Comparison of ENCODE assay signal across 11 mouse cellular contexts in the genomic region with DNA sequence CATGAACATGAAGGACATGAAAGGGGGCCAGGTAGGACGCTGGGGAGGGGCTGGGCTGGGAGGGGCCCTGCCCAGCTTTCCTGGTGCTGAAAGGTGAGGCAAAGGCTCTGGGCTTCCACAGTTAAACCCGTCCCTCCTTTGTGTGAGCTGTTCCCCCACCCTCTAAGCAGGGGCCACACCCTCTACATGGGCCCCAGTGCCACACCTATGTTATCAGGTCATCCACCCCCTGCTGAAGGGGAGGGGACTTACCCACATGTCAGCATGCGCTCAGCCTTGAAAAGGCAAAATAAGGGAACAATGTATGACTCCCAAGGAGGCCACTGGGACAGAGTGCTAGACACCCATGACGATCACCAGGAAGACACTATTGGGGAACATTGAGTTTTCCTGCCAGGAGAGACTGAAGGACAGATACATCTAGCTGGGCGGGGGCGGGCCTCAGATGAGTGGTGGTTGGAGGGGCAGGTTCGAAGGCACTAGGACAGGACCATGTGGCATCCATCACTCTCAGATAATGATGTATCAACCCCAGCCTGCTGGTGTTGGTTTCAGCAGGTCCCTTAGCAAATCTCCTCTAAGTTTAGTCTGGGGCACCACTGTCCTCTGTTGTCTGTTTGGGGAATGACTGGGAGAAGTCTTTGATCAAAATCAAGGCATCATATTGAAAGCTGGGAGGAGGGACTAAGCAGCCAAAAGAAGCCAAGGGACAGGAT.
DNase-seq lines count a peak whose midpoint lies in the region; ATAC-seq and TF ChIP-seq lines count a peak whose summit lies in the region.
"Had no signal": no experiment of that assay in that cellular context is flagged by ENCODE, and none has a peak within 500 bp of the region (broad histone marks: within the 10 kb centered on the region; RNA-seq: fewer than 3 reads in every experiment).

No protein-coding gene starts in this region.

- no peaks in the 10 kb centered on the region for H3K36me3 ChIP-seq in kidney, postnatal 0 days (ENCODE audit: insufficient read depth, low read length)
- H3K36me3 ChIP-seq in intestine, embryonic 16.5 days (ENCODE audit: control insufficient read depth, insufficient read depth, low read length) = no peaks in the 10 kb centered on the region
- H3K36me3 ChIP-seq: neural tube, embryonic 13.5 days had no signal

- no peak overlapping the region for H3K4me2 ChIP-seq in kidney, postnatal 0 days (ENCODE audit: low read length)
- H3K4me2 ChIP-seq in intestine, embryonic 16.5 days (ENCODE audit: low read depth, low read length) = no peak overlapping the region
- H3K4me2 ChIP-seq: neural tube, embryonic 13.5 days had no signal

- H3K27ac ChIP-seq in kidney, postnatal 0 days = no peak overlapping the region
- H3K27ac ChIP-seq in intestine, embryonic 16.5 days (ENCODE audit: low read length) = no peak overlapping the region
- H3K27ac ChIP-seq: neural tube, embryonic 13.5 days had no signal

- peak; percentile 43; the same call in 1 of the 2 replicates for TF ChIP-seq CTCF in kidney, postnatal 0 days (IDR thresholded peaks at IDR 0.05; ENCODE audit: low read depth)

- DNase-seq in kidney, postnatal 0 days (ENCODE audit: low spot score) = no peak
- DNase-seq in kidney, adult 18-20 months = no peak
- peak; percentile 21 for DNase-seq in R1 (ENCODE audit: low read depth, low spot score)
- DNase-seq in adrenal gland, adult 2 months = no peak
- DNase-seq in cerebellum, postnatal 4 days (ENCODE audit: low spot score in 2 of 2) = no peak
- no peak for DNase-seq in layer of hippocampus, postnatal 36 days
- DNase-seq: thymus, adult 18-20 months had no signal

- H3K9ac ChIP-seq in kidney, postnatal 0 days (ENCODE audit: low read depth, low read length) = no peak overlapping the region
- no peak overlapping the region for H3K9ac ChIP-seq in intestine, embryonic 16.5 days (ENCODE audit: low read depth, low read length)
- H3K9ac ChIP-seq: neural tube, embryonic 13.5 days had no signal

- H3K4me1 ChIP-seq in kidney, postnatal 0 days (replicated peaks; ENCODE audit: insufficient read depth, low read length) = no peaks in the 10 kb centered on the region
- peaks cover 6% of the 10 kb centered on the region for H3K4me1 ChIP-seq in intestine, embryonic 16.5 days (ENCODE audit: control insufficient read depth, insufficient read depth, low read length)

- peak; percentile 16; the same call in 1 of the 2 replicates for ATAC-seq in kidney, postnatal 0 days (replicated peaks; ENCODE audit: low FRiP score, low read depth)
- peak; percentile 89 for ATAC-seq in intestine, embryonic 16.5 days
- ATAC-seq in megakaryocyte progenitor cell, adult 5-6 weeks (replicated peaks; ENCODE audit: poor library complexity) = peak; percentile 75
- ATAC-seq: hindbrain, embryonic 16.5 days had no signal

- no peak overlapping the region for H3K4me3 ChIP-seq in kidney, postnatal 0 days (replicated peaks; ENCODE audit: low read depth, low read length)
- H3K4me3 ChIP-seq in intestine, embryonic 16.5 days (ENCODE audit: low read length) = no peak overlapping the region
- H3K4me3 ChIP-seq: neural tube, embryonic 13.5 days had no signal

- no peaks in the 10 kb centered on the region for H3K27me3 ChIP-seq in kidney, postnatal 0 days (ENCODE audit: insufficient read depth, low read length)
- peaks cover 4% of the 10 kb centered on the region for H3K27me3 ChIP-seq in intestine, embryonic 16.5 days (replicated peaks; ENCODE audit: control insufficient read depth, insufficient read depth, low read length)
- H3K27me3 ChIP-seq: neural tube, embryonic 13.5 days had no signal

- 74% methylated on average over 7 of the region's 7 CpGs for WGBS in kidney, postnatal 0 days
- 59% methylated on average over 7 of the region's 7 CpGs for WGBS in intestine, embryonic 16.5 days

- H3K9me3 ChIP-seq in kidney, postnatal 0 days (replicated peaks; ENCODE audit: low read length) = no peaks in the 10 kb centered on the region
- no peaks in the 10 kb centered on the region for H3K9me3 ChIP-seq in intestine, embryonic 16.5 days (ENCODE audit: control insufficient read depth, low read length)
- H3K9me3 ChIP-seq: neural tube, embryonic 13.5 days had no signal

Comparison
In these comparisons a context has a peak if more than half of its experiments do, and no peak if none do; other contexts are left out.
1. ATAC-seq: peak in every context shown above with its lines; median percentile 89 in intestine, embryonic 16.5 days; 75 in megakaryocyte progenitor cell, adult 5-6 weeks; 16 in kidney, postnatal 0 days.